Mouse (Mus musculus) forebrain, embryonic 14.5 days (tissue): ENCODE measurements around the gene Zfp454. TPM values are rescaled to one million over a fixed set of nuclear protein-coding genes. Genes with fewer than 3 reads are reported as not detected.

Experiments used
- polyA plus RNA-seq: library from polyadenylated mRNA; unstranded; fragments of >200 nt; fragmentation: Nextera tagmentation; extraction: Ambion mirVana; gene quantifications from 2 replicates; pipeline ENCODE4 v1.2.1, GENCODE M21; 2014

Zfp454 gene
- polyA plus RNA-seq, 1 experiment from 2014 or later: 17.7 TPM

Other genes starting within 250 kb of the Zfp454 start
- gene Zfp354c, start 59.9 kb downstream of the Zfp454 start, polyA plus RNA-seq: 56.7 and 77.1 TPM in 2 replicates
- gene Zfp879, start 46.1 kb downstream of the Zfp454 start, polyA plus RNA-seq: 1.9 and 2.0 TPM in 2 replicates
- gene Grm6, start 37.0 kb downstream of the Zfp454 start, polyA plus RNA-seq: not detected in 2 replicates
- gene Zfp2, start 28.5 kb upstream of the Zfp454 start, polyA plus RNA-seq: 51.0 and 57.0 TPM in 2 replicates
- gene Zfp354b, start 44.0 kb upstream of the Zfp454 start, polyA plus RNA-seq: 3.2 and 4.3 TPM in 2 replicates
- gene 4933414I15Rik, start 56.1 kb upstream of the Zfp454 start, polyA plus RNA-seq: not detected in 2 replicates
- gene Prop1, start 66.1 kb upstream of the Zfp454 start, polyA plus RNA-seq: not detected in 2 replicates
- gene Olfr1378, start 78.9 kb upstream of the Zfp454 start, polyA plus RNA-seq: not detected in 2 replicates
- not detected in 2 replicates for gene Olfr1377, start 94.3 kb upstream of the Zfp454 start, polyA plus RNA-seq
- not detected in 2 replicates for gene Olfr51, start 115.9 kb upstream of the Zfp454 start, polyA plus RNA-seq
- gene Olfr54, start 126.6 kb upstream of the Zfp454 start, polyA plus RNA-seq: not detected in 2 replicates
- gene Olfr1375, start 160.5 kb upstream of the Zfp454 start, polyA plus RNA-seq: not detected in 2 replicates
- 11.1 and 15.0 TPM in 2 replicates for gene Zfp354a, start 171.6 kb upstream of the Zfp454 start, polyA plus RNA-seq